Mouse (Mus musculus): Measurements from ENCODE around the gene Cnst. TPM values are rescaled to one million over a fixed set of nuclear protein-coding genes. Genes with fewer than 3 reads are reported as not detected.
A peak's percentile ranks its signal among the peaks of the same experiment; 100 is the strongest.

Gene Cnst
- polyA plus RNA-seq, 1 experiment from 2014 or later, result 20.1 TPM

DNA sequence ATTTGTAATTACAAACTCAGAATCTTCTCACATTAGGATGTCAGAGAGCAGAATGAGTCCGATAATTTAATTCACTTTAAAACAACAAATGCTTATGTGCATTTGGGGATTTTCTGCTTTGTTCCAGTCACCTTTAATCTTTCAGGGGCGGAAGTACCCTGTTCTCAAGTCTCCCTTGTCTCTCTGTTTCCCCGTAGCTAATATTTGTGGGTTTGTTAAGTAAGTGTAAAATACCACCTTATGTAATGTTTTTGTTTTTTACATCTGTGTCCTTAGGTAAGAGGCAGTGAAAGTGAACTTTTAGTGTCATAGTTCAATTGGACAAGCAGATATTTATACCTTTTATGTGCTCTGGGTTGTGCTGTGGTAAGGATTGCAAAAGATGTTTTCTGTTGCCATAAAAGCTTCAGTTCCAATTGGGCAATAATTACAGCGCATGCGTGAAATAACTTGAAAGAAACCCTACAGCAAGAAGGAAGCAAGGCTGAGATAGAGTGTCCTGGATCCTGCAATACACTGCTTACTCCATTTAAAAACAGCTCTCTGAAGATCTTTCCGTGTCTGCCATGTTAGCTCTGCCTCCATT, 14.8 kb downstream of the Cnst start:
- no peaks in the 10 kb centered on the region for H3K9me3 ChIP-seq (replicated peaks; ENCODE audit: control insufficient read depth, low read length)
- no peaks in the 10 kb centered on the region for H3K27me3 ChIP-seq (ENCODE audit: control insufficient read depth, insufficient read depth, low read length)
- no peak overlapping the region for H3K27ac ChIP-seq (replicated peaks; ENCODE audit: low read depth, low read length)
- no peak overlapping the region for H3K9ac ChIP-seq (replicated peaks; ENCODE audit: low read length)
- ATAC-seq (replicated peaks; ENCODE audit: insufficient number of reproducible peaks, low FRiP score, low TSS enrichment, low read depth) (no peak), DNase-seq (ENCODE audit: low spot score) (no peak)
- H3K4me1 ChIP-seq (ENCODE audit: control insufficient read depth, insufficient read depth, low read length), result no peaks in the 10 kb centered on the region
- no peaks in the 10 kb centered on the region for H3K36me3 ChIP-seq (replicated peaks; ENCODE audit: control insufficient read depth, insufficient read depth, low read depth, low read length)
- 86% methylated on average over 6 of the region's 6 CpGs for WGBS
- no peak overlapping the region for H3K4me2 ChIP-seq (ENCODE audit: low read depth, low read length)
- H3K4me3 ChIP-seq (ENCODE audit: low read depth, low read length), result no peak overlapping the region

DNA sequence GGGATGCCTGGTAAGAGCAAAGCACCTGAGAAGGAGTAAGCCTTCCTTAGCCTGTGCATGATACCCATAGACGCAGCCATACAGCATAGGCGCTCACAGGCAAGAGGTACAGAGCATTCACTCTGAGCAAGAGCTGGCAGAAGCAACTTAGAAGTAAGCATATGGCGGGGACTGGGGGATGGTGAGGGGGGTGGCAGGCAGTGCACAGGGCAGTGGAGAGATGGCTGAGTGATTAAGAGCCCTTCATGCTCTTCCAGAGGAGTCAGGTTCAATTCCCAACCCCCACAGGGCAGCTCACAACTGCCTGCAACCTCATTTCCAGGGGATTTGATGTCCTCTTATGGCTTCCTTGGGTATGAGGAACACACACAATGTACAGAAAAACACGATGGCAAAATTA, 17.0 kb downstream of the Cnst start:
- no peak for ATAC-seq (replicated peaks; ENCODE audit: insufficient number of reproducible peaks, low FRiP score, low TSS enrichment, low read depth)
- Histone ChIP-seq H3K4me3 (ENCODE audit: low read depth, low read length) (no peak overlapping the region), H3K36me3 (replicated peaks; ENCODE audit: control insufficient read depth, insufficient read depth, low read depth, low read length) (no peaks in the 10 kb centered on the region), H3K9ac (replicated peaks; ENCODE audit: low read length) (no peak overlapping the region), H3K4me1 (ENCODE audit: control insufficient read depth, insufficient read depth, low read length) (no peaks in the 10 kb centered on the region), H3K4me2 (ENCODE audit: low read depth, low read length) (no peak overlapping the region), H3K27ac (replicated peaks; ENCODE audit: low read depth, low read length) (no peak overlapping the region), H3K9me3 (replicated peaks; ENCODE audit: control insufficient read depth, low read length) (no peaks in the 10 kb centered on the region), H3K27me3 (ENCODE audit: control insufficient read depth, insufficient read depth, low read length) (no peaks in the 10 kb centered on the region)
- 71% methylated on average over 4 of the region's 4 CpGs for WGBS
- DNase-seq (ENCODE audit: low spot score), result no peak

DNA sequence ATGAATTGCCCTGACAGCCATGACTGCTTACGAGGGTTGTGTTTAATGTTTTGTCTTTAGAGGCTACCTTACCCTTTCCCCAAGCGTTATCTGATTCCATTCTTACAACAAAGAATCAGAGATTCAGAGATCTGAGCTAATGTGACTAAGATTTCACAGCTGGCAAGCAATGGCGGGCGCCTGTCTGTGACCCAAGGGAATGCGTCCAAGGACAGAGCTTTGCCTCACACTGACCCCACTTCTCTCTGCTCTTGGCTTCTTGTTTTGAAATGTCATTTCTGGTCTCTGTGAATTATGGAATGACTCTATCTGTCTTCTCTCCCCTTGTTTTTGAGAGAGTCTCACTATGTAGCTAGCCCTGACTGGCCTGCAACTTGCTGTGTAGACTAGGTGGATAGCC, 17.8 kb downstream of the Cnst start:
- DNase-seq (ENCODE audit: low spot score) (no peak), ATAC-seq (replicated peaks; ENCODE audit: insufficient number of reproducible peaks, low FRiP score, low TSS enrichment, low read depth) (no peak)
- Histone ChIP-seq H3K27me3 (ENCODE audit: control insufficient read depth, insufficient read depth, low read length) (no peaks in the 10 kb centered on the region), H3K4me1 (ENCODE audit: control insufficient read depth, insufficient read depth, low read length) (no peaks in the 10 kb centered on the region), H3K4me3 (ENCODE audit: low read depth, low read length) (no peak overlapping the region), H3K27ac (replicated peaks; ENCODE audit: low read depth, low read length) (no peak overlapping the region), H3K36me3 (replicated peaks; ENCODE audit: control insufficient read depth, insufficient read depth, low read depth, low read length) (no peaks in the 10 kb centered on the region), H3K9ac (replicated peaks; ENCODE audit: low read length) (no peak overlapping the region), H3K9me3 (replicated peaks; ENCODE audit: control insufficient read depth, low read length) (no peaks in the 10 kb centered on the region), H3K4me2 (ENCODE audit: low read depth, low read length) (no peak overlapping the region)
- WGBS, result 71% methylated on average over 5 of the region's 5 CpGs

DNA sequence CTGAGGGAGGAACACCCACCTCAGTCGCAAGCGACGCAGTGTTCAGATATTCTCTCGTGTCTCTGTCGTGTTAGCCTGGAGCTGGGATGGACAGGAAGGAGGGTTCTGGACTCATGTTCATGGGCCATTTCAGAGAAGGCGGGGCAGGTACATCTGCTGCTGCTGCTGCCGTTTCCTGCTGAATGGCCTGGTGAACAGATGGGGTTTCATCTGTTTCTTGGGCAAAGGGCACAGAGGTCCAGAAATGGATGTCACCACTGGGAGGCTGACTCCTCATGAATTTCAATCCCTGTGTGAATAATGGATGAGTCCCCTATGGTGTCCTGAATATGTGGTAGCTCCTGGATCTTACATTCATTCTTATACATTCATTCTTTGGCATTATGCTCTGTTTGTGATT, 21.4 kb downstream of the Cnst start:
- H3K4me1 ChIP-seq (ENCODE audit: control insufficient read depth, insufficient read depth, low read length), result no peaks in the 10 kb centered on the region
- H3K36me3 ChIP-seq (replicated peaks; ENCODE audit: control insufficient read depth, insufficient read depth, low read depth, low read length), result no peaks in the 10 kb centered on the region
- no peak overlapping the region for H3K4me3 ChIP-seq (ENCODE audit: low read depth, low read length)
- no peak overlapping the region for H3K27ac ChIP-seq (replicated peaks; ENCODE audit: low read depth, low read length)
- ATAC-seq (replicated peaks; ENCODE audit: insufficient number of reproducible peaks, low FRiP score, low TSS enrichment, low read depth) (0 out of 2 replicates have a peak, but pooled peaks have one; percentile 32), DNase-seq (ENCODE audit: low spot score) (no peak)
- H3K4me2 ChIP-seq (ENCODE audit: low read depth, low read length), result no peak overlapping the region
- 56% methylated on average over 7 of the region's 7 CpGs for WGBS
- no peaks in the 10 kb centered on the region for H3K9me3 ChIP-seq (replicated peaks; ENCODE audit: control insufficient read depth, low read length)
- H3K27me3 ChIP-seq (ENCODE audit: control insufficient read depth, insufficient read depth, low read length), result no peaks in the 10 kb centered on the region
- H3K9ac ChIP-seq (replicated peaks; ENCODE audit: low read length), result no peak overlapping the region

DNA sequence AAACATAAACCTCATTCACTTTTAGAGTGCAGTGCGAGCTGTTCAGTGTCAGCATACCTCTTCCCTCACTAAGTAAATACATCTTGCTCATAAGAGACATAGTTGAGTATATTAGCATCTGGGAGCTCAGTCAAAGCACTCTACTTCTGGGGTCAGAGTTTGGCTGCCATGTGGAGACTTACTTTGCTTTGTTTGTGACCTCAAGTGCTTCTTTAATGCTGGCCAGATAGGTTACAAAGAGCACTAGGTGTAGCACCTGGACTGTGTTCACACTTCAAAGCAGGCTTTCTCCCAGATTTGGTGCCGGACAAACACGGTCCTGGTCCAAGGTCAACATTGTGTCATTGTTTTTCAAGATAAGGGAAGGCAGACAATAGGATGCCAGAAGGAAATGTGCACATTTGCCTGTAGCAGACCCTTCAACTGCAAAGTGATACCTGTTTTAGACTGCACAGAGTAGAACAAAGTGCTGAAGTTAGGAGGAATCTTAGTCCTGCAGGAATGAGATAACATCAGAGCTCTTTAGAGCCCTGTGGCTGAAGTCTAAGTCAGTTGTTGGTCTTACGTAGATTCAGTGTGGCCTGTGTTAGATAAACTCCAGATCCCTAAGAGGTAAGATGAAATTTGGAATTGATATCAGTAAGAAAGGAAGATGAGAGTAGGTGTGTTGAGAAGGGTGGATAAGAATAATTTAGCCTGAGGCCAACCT, 22.7 kb downstream of the Cnst start:
- no peaks in the 10 kb centered on the region for H3K36me3 ChIP-seq (replicated peaks; ENCODE audit: control insufficient read depth, insufficient read depth, low read depth, low read length)
- no peak overlapping the region for H3K9ac ChIP-seq (replicated peaks; ENCODE audit: low read length)
- WGBS, result 81% methylated on average over 4 of the region's 4 CpGs
- no peak overlapping the region for H3K4me2 ChIP-seq (ENCODE audit: low read depth, low read length)
- H3K4me3 ChIP-seq (ENCODE audit: low read depth, low read length), result no peak overlapping the region
- DNase-seq (ENCODE audit: low spot score) (no peak), ATAC-seq (replicated peaks; ENCODE audit: insufficient number of reproducible peaks, low FRiP score, low TSS enrichment, low read depth) (no peak)
- no peaks in the 10 kb centered on the region for H3K27me3 ChIP-seq (ENCODE audit: control insufficient read depth, insufficient read depth, low read length)
- H3K27ac ChIP-seq (replicated peaks; ENCODE audit: low read depth, low read length), result no peak overlapping the region
- H3K4me1 ChIP-seq (ENCODE audit: control insufficient read depth, insufficient read depth, low read length), result no peaks in the 10 kb centered on the region
- H3K9me3 ChIP-seq (replicated peaks; ENCODE audit: control insufficient read depth, low read length), result no peaks in the 10 kb centered on the region

DNA sequence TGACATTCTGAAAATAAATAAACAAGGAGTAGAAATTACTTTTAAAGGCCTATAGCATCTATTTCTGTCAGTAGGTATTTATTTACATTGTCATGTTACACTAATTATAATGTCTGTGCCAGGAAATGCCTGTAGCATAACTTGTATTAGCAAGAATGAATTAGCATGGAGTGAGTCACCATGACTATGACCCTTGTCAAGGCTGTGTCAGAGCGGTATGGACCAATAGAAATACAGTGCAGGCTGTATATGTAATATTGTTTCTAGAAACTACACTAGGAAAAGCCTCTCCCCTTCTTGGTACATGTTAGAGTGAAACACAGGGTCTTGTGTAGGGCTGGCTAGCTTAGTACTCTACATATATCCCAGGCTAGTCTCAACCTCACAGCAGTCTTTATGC, 24.3 kb downstream of the Cnst start:
- DNase-seq (ENCODE audit: low spot score), result no peak
- Histone ChIP-seq H3K27me3 (ENCODE audit: control insufficient read depth, insufficient read depth, low read length) (no peaks in the 10 kb centered on the region), H3K4me2 (ENCODE audit: low read depth, low read length) (no peak overlapping the region), H3K9me3 (replicated peaks; ENCODE audit: control insufficient read depth, low read length) (no peaks in the 10 kb centered on the region), H3K4me3 (ENCODE audit: low read depth, low read length) (no peak overlapping the region), H3K9ac (replicated peaks; ENCODE audit: low read length) (no peak overlapping the region), H3K27ac (replicated peaks; ENCODE audit: low read depth, low read length) (no peak overlapping the region), H3K4me1 (ENCODE audit: control insufficient read depth, insufficient read depth, low read length) (no peaks in the 10 kb centered on the region), H3K36me3 (replicated peaks; ENCODE audit: control insufficient read depth, insufficient read depth, low read depth, low read length) (no peaks in the 10 kb centered on the region)
- 93% methylated on average over 1 of the region's 1 CpGs for WGBS
- no peak for ATAC-seq (replicated peaks; ENCODE audit: insufficient number of reproducible peaks, low FRiP score, low TSS enrichment, low read depth)

DNA sequence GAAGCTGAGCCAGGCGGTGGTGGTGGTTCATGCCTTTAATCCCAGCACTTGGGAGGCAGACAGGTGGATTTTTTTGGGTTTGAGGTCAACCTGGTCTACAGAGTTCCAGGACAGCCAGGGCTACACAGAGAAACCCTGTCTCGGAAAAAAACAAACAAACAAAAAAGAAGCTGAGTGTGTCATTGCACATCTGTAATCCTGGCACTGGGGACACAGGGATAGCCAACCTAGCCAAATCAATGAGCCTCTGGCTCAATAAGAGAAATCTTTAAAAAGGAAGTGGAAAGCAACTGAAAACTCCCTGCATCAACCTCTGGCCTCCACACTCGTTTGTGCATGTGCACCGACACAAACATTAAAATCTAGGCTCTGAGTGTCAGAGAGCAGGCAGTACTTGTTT, 25.5 kb downstream of the Cnst start:
- DNase-seq (ENCODE audit: low spot score), result no peak
- H3K4me1 ChIP-seq (ENCODE audit: control insufficient read depth, insufficient read depth, low read length), result no peaks in the 10 kb centered on the region
- H3K36me3 ChIP-seq (replicated peaks; ENCODE audit: control insufficient read depth, insufficient read depth, low read depth, low read length), result no peaks in the 10 kb centered on the region
- H3K27ac ChIP-seq (replicated peaks; ENCODE audit: low read depth, low read length), result no peak overlapping the region
- H3K9me3 ChIP-seq (replicated peaks; ENCODE audit: control insufficient read depth, low read length), result no peaks in the 10 kb centered on the region
- H3K4me3 ChIP-seq (ENCODE audit: low read depth, low read length), result no peak overlapping the region
- 83% methylated on average over 4 of the region's 4 CpGs for WGBS
- no peak overlapping the region for H3K4me2 ChIP-seq (ENCODE audit: low read depth, low read length)
- no peak overlapping the region for H3K9ac ChIP-seq (replicated peaks; ENCODE audit: low read length)
- no peak for ATAC-seq (replicated peaks; ENCODE audit: insufficient number of reproducible peaks, low FRiP score, low TSS enrichment, low read depth)
- H3K27me3 ChIP-seq (ENCODE audit: control insufficient read depth, insufficient read depth, low read length), result no peaks in the 10 kb centered on the region

DNA sequence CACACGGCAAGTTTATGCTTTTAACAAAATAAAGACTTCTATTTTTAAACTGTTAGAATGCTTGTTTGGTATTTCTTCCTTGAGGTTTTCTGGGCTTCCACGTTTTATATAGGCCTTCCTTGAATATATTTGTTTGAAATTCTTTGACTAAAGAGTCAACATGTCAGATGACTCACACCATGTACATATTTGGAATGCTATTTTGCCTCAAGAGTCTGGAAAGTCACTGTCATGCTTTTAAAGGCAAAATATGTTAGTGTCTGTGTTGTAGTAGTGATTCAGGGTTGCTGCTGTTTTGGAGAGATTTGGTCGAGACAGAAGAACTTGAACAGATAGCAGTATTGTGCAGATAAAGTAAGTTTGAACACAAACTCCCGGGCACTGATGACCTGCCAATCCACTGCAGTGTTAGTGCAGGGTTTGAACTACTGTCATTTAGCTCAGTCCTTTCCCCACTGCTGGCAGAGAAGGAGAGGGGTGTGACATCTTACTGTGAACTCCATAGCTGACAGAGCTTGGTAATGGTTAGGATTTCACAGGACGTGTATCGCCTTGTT, 27.6 kb downstream of the Cnst start:
- Histone ChIP-seq H3K9me3 (replicated peaks; ENCODE audit: control insufficient read depth, low read length) (no peaks in the 10 kb centered on the region), H3K27me3 (ENCODE audit: control insufficient read depth, insufficient read depth, low read length) (no peaks in the 10 kb centered on the region), H3K27ac (replicated peaks; ENCODE audit: low read depth, low read length) (no peak overlapping the region), H3K4me2 (ENCODE audit: low read depth, low read length) (no peak overlapping the region), H3K36me3 (replicated peaks; ENCODE audit: control insufficient read depth, insufficient read depth, low read depth, low read length) (no peaks in the 10 kb centered on the region), H3K4me3 (ENCODE audit: low read depth, low read length) (no peak overlapping the region), H3K4me1 (ENCODE audit: control insufficient read depth, insufficient read depth, low read length) (no peaks in the 10 kb centered on the region), H3K9ac (replicated peaks; ENCODE audit: low read length) (no peak overlapping the region)
- WGBS, result 72% methylated on average over 6 of the region's 6 CpGs
- DNase-seq (ENCODE audit: low spot score), result no peak
- ATAC-seq (replicated peaks; ENCODE audit: insufficient number of reproducible peaks, low FRiP score, low TSS enrichment, low read depth), result no peak
